Mouse (Mus musculus): ENCODE data around the gene Wfdc5. TPM values are rescaled to one million over a fixed set of nuclear protein-coding genes. Genes with fewer than 3 reads are reported as not detected.
A peak's percentile ranks its signal among the peaks of the same experiment; 100 is the strongest.

Wfdc5 gene
- total RNA-seq, 2 experiments from 2014 or later: not detected

- peak in 1 of 2 experiments; percentile 36 for DNase-seq (ENCODE audit: extremely low spot score in 1 of 2, low spot score in 2 of 2)
- intact Hi-C loops (cut with DNase I): no loop called here
These were observed 40.5 kb downstream of the Wfdc5 start for GRCm38 (mm10) chr2:164142021-164142420.

- no peak for DNase-seq (ENCODE audit: extremely low spot score in 1 of 2, low spot score in 2 of 2)
- intact Hi-C loops (cut with DNase I): loop anchor here (5.0 kb wide), 2 partner anchors 35 to 270 kb away; partner anchors contain the start of genes Kcns1 and Matn4
These were observed 44.8 kb downstream of the Wfdc5 start for GRCm38 (mm10) chr2:164137754-164138153.

- intact Hi-C loops (cut with DNase I): loop anchor here (5.0 kb wide), 2 partner anchors 36 to 271 kb away; partner anchors contain the start of genes Kcns1 and Matn4
These were observed 46.1 kb downstream of the Wfdc5 start for GRCm38 (mm10) chr2:164136393-164136792.

GRCm38 (mm10) chr2:164135367-164135766, 47.2 kb downstream of the Wfdc5 start:
- intact Hi-C loops (cut with DNase I): loop anchor here (5.0 kb wide), 2 partner anchors 37 to 272 kb away; partner anchors contain the start of genes Kcns1 and Matn4
- no peak for DNase-seq (ENCODE audit: extremely low spot score in 1 of 2, low spot score in 2 of 2)

More at GRCm38 (mm10) chr2:164136393-164136792, 46.1 kb downstream of the Wfdc5 start:
- DNase-seq (ENCODE audit: extremely low spot score in 1 of 2, low spot score in 2 of 2): no peak

- peak in 1 of 2 experiments; percentile 56 for DNase-seq (ENCODE audit: extremely low spot score in 1 of 2, low spot score in 2 of 2)
- intact Hi-C loops (cut with DNase I): no loop called here
These were observed 48.0 kb downstream of the Wfdc5 start for GRCm38 (mm10) chr2:164134563-164134962.

- no peak for DNase-seq (ENCODE audit: extremely low spot score in 1 of 2, low spot score in 2 of 2)
- intact Hi-C loops (cut with DNase I): no loop called here
These were observed 51.0 kb downstream of the Wfdc5 start for GRCm38 (mm10) chr2:164131586-164131985.

- no peak for DNase-seq (ENCODE audit: extremely low spot score in 1 of 2, low spot score in 2 of 2)
- intact Hi-C loops (cut with DNase I): no loop called here
These were observed 53.7 kb downstream of the Wfdc5 start for GRCm38 (mm10) chr2:164128576-164129411.

GRCm38 (mm10) chr2:164127297-164127696, 55.2 kb downstream of the Wfdc5 start:
- DNase-seq (ENCODE audit: extremely low spot score in 1 of 2, low spot score in 2 of 2): no peak
- intact Hi-C loops (cut with DNase I): no loop called here

- peak; percentile 56 to 72 for DNase-seq (ENCODE audit: extremely low spot score in 1 of 2, low spot score in 2 of 2)
- intact Hi-C loops (cut with DNase I): no loop called here
These were observed 56.0 kb downstream of the Wfdc5 start for GRCm38 (mm10) chr2:164126533-164126955.

Other genes starting within 250 kb of the Wfdc5 start
- 100 to 1,000 TPM; 570 to 572 TPM for gene Ywhab, start 187.8 kb downstream of the Wfdc5 start, total RNA-seq (2021)
- 1 to 10 TPM; 1.5 to 2.3 TPM for gene Pabpc1l, start 157.3 kb downstream of the Wfdc5 start, total RNA-seq (2021)
- 10 to 100 TPM; 32.9 to 34.8 TPM for gene Stk4, start 112.4 kb downstream of the Wfdc5 start, total RNA-seq (2021)
- 10 to 100 TPM; 34.9 to 35.5 TPM for gene Tomm34, start 111.6 kb downstream of the Wfdc5 start, total RNA-seq (2021)
- gene Kcns1, start 11.6 kb downstream of the Wfdc5 start, total RNA-seq (2021): 10 to 100 TPM; 10.6 to 11.1 TPM
- gene Wfdc12, start 7.9 kb upstream of the Wfdc5 start, total RNA-seq (2021): not detected
- gene Wfdc15a, start 17.4 kb upstream of the Wfdc5 start, total RNA-seq (2021): not detected
- gene Wfdc15b, start 38.9 kb upstream of the Wfdc5 start, total RNA-seq (2021): not detected
- not detected for gene Svs2, start 55.7 kb upstream of the Wfdc5 start, total RNA-seq (2021)
- not detected for gene Svs3b, start 73.9 kb upstream of the Wfdc5 start, total RNA-seq (2021)
- not detected for gene Svs4, start 95.7 kb upstream of the Wfdc5 start, total RNA-seq (2021)
- gene Svs3a, start 106.5 kb upstream of the Wfdc5 start, total RNA-seq (2021): not detected
- gene Svs6, start 134.0 kb upstream of the Wfdc5 start, total RNA-seq (2021): not detected
- not detected for gene Svs5, start 150.0 kb upstream of the Wfdc5 start, total RNA-seq (2021)
- gene Slpi, start 206.4 kb upstream of the Wfdc5 start, total RNA-seq (2021): under 1 TPM; 0.62 to 0.93 TPM
- under 1 TPM; 0.41 to 0.79 TPM for gene Rbpjl, start 220.4 kb upstream of the Wfdc5 start, total RNA-seq (2021)
- 10 to 100 TPM; 13.0 to 14.9 TPM for gene Matn4, start 222.4 kb upstream of the Wfdc5 start, total RNA-seq (2021)

Data from left cerebral cortex, postnatal 10 days (tissue).